Mouse (Mus musculus) intestine, embryonic 14.5 days (tissue): ENCODE results near the gene Cacnb1. TPM values are rescaled to one million over a fixed set of nuclear protein-coding genes. Genes with fewer than 3 reads are reported as not detected.

ENCODE experiments used
- ATAC-seq: fragments of 200-750 bp; cut with Nextera tagmentation; replicated peaks from 2 replicates; pipeline ENCODE4 v1.8.0; 2017; ENCODE audit warnings: low read depth, moderate number of reproducible peaks, moderate TSS enrichment, moderate library complexity; ENCODE audit not compliant: low FRiP score, low TSS enrichment
- DNase-seq: peaks from one replicate; pipeline ENCODE4 v3.0.0-alpha.2; 2018; ENCODE audit warnings: low spot score
- H3K27ac ChIP-seq: fragments of 300-500 bp; sonication (generic); 2 replicates; pipeline ENCODE4 v1.5.1; 2014; ENCODE audit warnings: low read depth, mild to moderate bottlenecking, control low read depth
- H3K27me3 ChIP-seq: fragments of 300-500 bp; sonication (generic); replicated peaks from 2 replicates; pipeline ENCODE4 v1.6.1; 2014; ENCODE audit warnings: low read length, control low read depth; ENCODE audit not compliant: control insufficient read depth, insufficient read depth
- H3K36me3 ChIP-seq: fragments of 300-500 bp; sonication (generic); 2 replicates; pipeline ENCODE4 v1.6.1; 2014; ENCODE audit warnings: low read length, control low read depth; ENCODE audit not compliant: control insufficient read depth, insufficient read depth
- H3K4me1 ChIP-seq: fragments of 300-500 bp; sonication (generic); replicated peaks from 2 replicates; pipeline ENCODE4 v1.6.1; 2014; ENCODE audit warnings: low read length, control low read depth, mixed read lengths; ENCODE audit not compliant: control insufficient read depth, insufficient read depth
- H3K4me2 ChIP-seq: fragments of 300-500 bp; sonication (generic); 2 replicates; pipeline ENCODE4 v1.6.1; 2014; ENCODE audit warnings: low read length
- H3K4me3 ChIP-seq: fragments of 300-500 bp; sonication (generic); 2 replicates; pipeline ENCODE4 v1.5.1; 2014; ENCODE audit warnings: low read depth, low read length, control low read depth, mixed read lengths
- H3K9ac ChIP-seq: fragments of 300-500 bp; sonication (generic); 2 replicates; pipeline ENCODE4 v1.6.1; 2014; ENCODE audit warnings: mild to moderate bottlenecking, low read length
- H3K9me3 ChIP-seq: fragments of 300-500 bp; sonication (generic); 2 replicates; pipeline ENCODE4 v1.6.1; 2016; ENCODE audit warnings: low read length, control low read depth; ENCODE audit not compliant: control insufficient read depth
- WGBS: fragments of 180-500 bp; shearing (Covaris S2); extraction: QIAGEN DNeasy Blood & Tissue Kit; methylation state at CpG from one replicate; pipeline ENCODE4 v1.1.7; 2014; 5-methylcytosine and 5-hydroxymethylcytosine counted together
- polyA plus RNA-seq: library from polyadenylated mRNA; unstranded; fragments of >200 nt; fragmentation: Nextera tagmentation; extraction: Ambion mirVana; gene quantifications from 2 replicates; pipeline ENCODE4 v1.2.1, GENCODE M21; 2014

The Cacnb1 gene
- polyA plus RNA-seq, 1 experiment from 2014 or later, result 7.5 TPM

- peaks cover 8% of the 10 kb centered on the region; the same call in 1 of the 2 replicates for H3K4me1 ChIP-seq
- DNase-seq (peak; percentile 94), ATAC-seq (peak; percentile 42; the same call in 1 of the 2 replicates)
- no peaks in the 10 kb centered on the region for H3K9me3 ChIP-seq
- WGBS, result 6% methylated on average over 5 of the region's 5 CpGs
- H3K36me3 ChIP-seq, result peaks cover 35% of the 10 kb centered on the region
- no peak overlapping the region for H3K4me2 ChIP-seq
- no peak overlapping the region for H3K27ac ChIP-seq
- no peak overlapping the region for H3K4me3 ChIP-seq
- peaks cover 9% of the 10 kb centered on the region for H3K27me3 ChIP-seq
- H3K9ac ChIP-seq, result no peak overlapping the region
These were observed 8.6 kb upstream of the Cacnb1 start for GRCm38 (mm10) chr11:98031443-98031770.

- no peak overlapping the region for H3K27ac ChIP-seq
These were observed 8.0 kb upstream of the Cacnb1 start for GRCm38 (mm10) chr11:98030701-98031442.

DNA sequence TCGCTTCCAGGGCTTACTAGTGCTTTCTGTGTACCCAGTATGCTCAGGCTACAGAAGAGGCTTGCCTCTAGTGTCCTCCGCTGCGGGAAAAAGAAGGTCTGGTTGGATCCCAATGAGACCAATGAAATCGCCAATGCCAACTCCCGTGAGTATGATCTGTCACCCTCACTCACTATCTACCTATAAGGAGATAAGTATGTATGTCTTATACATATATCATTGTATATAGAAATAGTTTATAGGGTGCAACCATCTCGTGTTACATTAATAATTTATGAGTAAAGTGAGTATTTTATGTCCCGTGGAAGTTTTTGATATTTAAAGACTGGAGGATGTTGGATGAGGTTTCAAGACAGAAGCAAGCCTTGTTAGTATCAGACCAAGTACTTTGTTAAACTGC is 5.0 kb upstream of the Cacnb1 start:
- H3K4me2 ChIP-seq, result peak overlapping the region; percentile 98
- H3K27ac ChIP-seq, result no peak overlapping the region
- ATAC-seq (no peak), DNase-seq (no peak)
- H3K9me3 ChIP-seq, result no peaks in the 10 kb centered on the region
- peak overlapping the region; percentile 100 for H3K4me3 ChIP-seq
- H3K4me1 ChIP-seq, result peaks cover 10% of the 10 kb centered on the region
- no peaks in the 10 kb centered on the region for H3K27me3 ChIP-seq
- peaks cover 35% of the 10 kb centered on the region for H3K36me3 ChIP-seq
- 22% methylated on average over 7 of the region's 7 CpGs for WGBS
- peak overlapping the region; percentile 100 for H3K9ac ChIP-seq

More at GRCm38 (mm10) chr11:98030701-98031442, 8.0 kb upstream of the Cacnb1 start:
- peak; percentile 59 for DNase-seq
- H3K4me1 ChIP-seq, result peaks cover 8% of the 10 kb centered on the region
- no peaks in the 10 kb centered on the region for H3K9me3 ChIP-seq
- no peak overlapping the region for H3K4me2 ChIP-seq
- H3K9ac ChIP-seq, result no peak overlapping the region
- peaks cover 5% of the 10 kb centered on the region; the same call in 1 of the 2 replicates for H3K27me3 ChIP-seq
- H3K36me3 ChIP-seq, result peaks cover 35% of the 10 kb centered on the region
- H3K4me3 ChIP-seq, result no peak overlapping the region
- WGBS, result 53% methylated on average over 5 of the region's 5 CpGs
- no peak for ATAC-seq

DNA sequence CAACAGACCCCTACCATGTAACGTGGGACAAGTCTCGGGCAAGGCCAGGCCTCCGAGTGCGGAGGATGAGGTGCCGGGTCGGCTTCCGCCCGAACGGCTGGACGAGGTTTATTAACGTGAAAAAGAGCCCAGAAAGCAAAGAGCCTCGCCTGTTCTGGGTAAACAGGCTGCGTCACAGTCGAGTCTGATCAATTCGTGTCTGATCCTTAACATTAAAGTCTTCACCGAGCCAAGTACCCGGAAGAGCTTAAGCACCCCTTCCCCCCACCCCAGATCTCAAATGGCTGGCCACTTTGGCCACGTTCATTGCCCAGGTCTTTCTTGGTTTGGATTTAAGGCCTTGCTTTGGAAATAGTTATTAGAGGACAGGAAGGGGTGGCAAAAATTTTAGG is 4.5 kb upstream of the Cacnb1 start:
- Histone ChIP-seq H3K4me2 (peak overlapping the region; percentile 98), H3K27me3 (no peaks in the 10 kb centered on the region), H3K9ac (peak overlapping the region; percentile 100), H3K9me3 (no peaks in the 10 kb centered on the region), H3K4me3 (peak overlapping the region; percentile 100), H3K4me1 (peaks cover 10% of the 10 kb centered on the region), H3K36me3 (peaks cover 35% of the 10 kb centered on the region), H3K27ac (peak overlapping the region; percentile 87)
- under 1% methylated on average over 18 of the region's 18 CpGs for WGBS
- ATAC-seq (no peak), DNase-seq (no peak)

- peak; percentile 71 for ATAC-seq
- Histone ChIP-seq H3K27me3 (no peaks in the 10 kb centered on the region), H3K4me3 (peak within 1 kb of the TSS; percentile 100), H3K27ac (peak within 1 kb of the TSS; percentile 87), H3K4me1 (peaks cover 13% of the 10 kb centered on the region), H3K4me2 (peak within 1 kb of the TSS; percentile 98), H3K9me3 (no peaks in the 10 kb centered on the region), H3K9ac (peak within 1 kb of the TSS; percentile 100), H3K36me3 (peaks cover 35% of the 10 kb centered on the region)
- peak; percentile 93 for DNase-seq
- WGBS, result under 1% methylated on average over 67 of the region's 69 CpGs
These were observed 3.9 kb upstream of the Cacnb1 start, which contains the start of gene Rpl19 for GRCm38 (mm10) chr11:98026570-98027296. TSS of gene Rpl19 (plus strand) at chr11:98026710.

- peak overlapping the region; percentile 98 for H3K4me2 ChIP-seq
- no peak; the same call in 1 of the 2 replicates for ATAC-seq
- no peaks in the 10 kb centered on the region for H3K9me3 ChIP-seq
- H3K27me3 ChIP-seq, result no peaks in the 10 kb centered on the region
- H3K36me3 ChIP-seq, result peaks cover 34% of the 10 kb centered on the region
- peak overlapping the region; percentile 100 for H3K9ac ChIP-seq
- H3K27ac ChIP-seq, result peak overlapping the region; percentile 87
- 4% methylated on average over 15 of the region's 15 CpGs for WGBS
- H3K4me3 ChIP-seq, result peak overlapping the region; percentile 100
- H3K4me1 ChIP-seq, result peaks cover 18% of the 10 kb centered on the region
- no peak for DNase-seq
These were observed 3.4 kb upstream of the Cacnb1 start for GRCm38 (mm10) chr11:98026248-98026569.

- H3K27me3 ChIP-seq, result no peaks in the 10 kb centered on the region
- H3K4me1 ChIP-seq, result peaks cover 30% of the 10 kb centered on the region
- peaks cover 17% of the 10 kb centered on the region for H3K36me3 ChIP-seq
- DNase-seq, result no peak
- WGBS, result 79% methylated on average over 3 of the region's 3 CpGs
- no peak overlapping the region for H3K4me3 ChIP-seq
- H3K9ac ChIP-seq, result no peak overlapping the region
- H3K9me3 ChIP-seq, result no peaks in the 10 kb centered on the region
- ATAC-seq, result no peak
- no peak overlapping the region for H3K27ac ChIP-seq
- no peak overlapping the region for H3K4me2 ChIP-seq
These were observed 1.7 kb upstream of the Cacnb1 start for GRCm38 (mm10) chr11:98024516-98024915.

- ATAC-seq, result peak; percentile 21
- Histone ChIP-seq H3K27ac (peak overlapping the region; percentile 89), H3K9ac (peak overlapping the region; percentile 71), H3K4me2 (peak overlapping the region; percentile 92), H3K9me3 (no peaks in the 10 kb centered on the region), H3K4me1 (peaks cover 27% of the 10 kb centered on the region), H3K36me3 (0 out of 2 replicates have a peak, but pooled peaks cover 6% of the 10 kb centered on the region), H3K27me3 (no peaks in the 10 kb centered on the region), H3K4me3 (peak overlapping the region; percentile 80)
- WGBS, result 1% methylated on average over 12 of the region's 23 CpGs
- DNase-seq, result peak; percentile 71
These were observed 630 bp downstream of the Cacnb1 start for GRCm38 (mm10) chr11:98022253-98022554.
